Mouse (Mus musculus) heart, postnatal 25 days (tissue): ENCODE measurements around the gene Slc1a7. TPM values are rescaled to one million over a fixed set of nuclear protein-coding genes. Genes with fewer than 3 reads are reported as not detected.
A peak's percentile ranks its signal among the peaks of the same experiment; 100 is the strongest.

Experiments used
- DNase-seq: peaks from one replicate; pipeline ENCODE4 v3.0.0; 2022; ENCODE audit warnings: low spot score
- intact Hi-C: fragments of 180-260 bp; cut with DNase I; formaldehyde crosslinking; loops from one replicate; pipeline ENCODE4 v1.15.1; 2025
- total RNA-seq, 2 experiments: library from RNA; stranded (reverse); gene quantifications; 2 replicates each; pipeline ENCODE4 v1.2.3; 2021

Gene Slc1a7
- total RNA-seq: under 1 TPM; 0.29 to 0.39 TPM

DNA sequence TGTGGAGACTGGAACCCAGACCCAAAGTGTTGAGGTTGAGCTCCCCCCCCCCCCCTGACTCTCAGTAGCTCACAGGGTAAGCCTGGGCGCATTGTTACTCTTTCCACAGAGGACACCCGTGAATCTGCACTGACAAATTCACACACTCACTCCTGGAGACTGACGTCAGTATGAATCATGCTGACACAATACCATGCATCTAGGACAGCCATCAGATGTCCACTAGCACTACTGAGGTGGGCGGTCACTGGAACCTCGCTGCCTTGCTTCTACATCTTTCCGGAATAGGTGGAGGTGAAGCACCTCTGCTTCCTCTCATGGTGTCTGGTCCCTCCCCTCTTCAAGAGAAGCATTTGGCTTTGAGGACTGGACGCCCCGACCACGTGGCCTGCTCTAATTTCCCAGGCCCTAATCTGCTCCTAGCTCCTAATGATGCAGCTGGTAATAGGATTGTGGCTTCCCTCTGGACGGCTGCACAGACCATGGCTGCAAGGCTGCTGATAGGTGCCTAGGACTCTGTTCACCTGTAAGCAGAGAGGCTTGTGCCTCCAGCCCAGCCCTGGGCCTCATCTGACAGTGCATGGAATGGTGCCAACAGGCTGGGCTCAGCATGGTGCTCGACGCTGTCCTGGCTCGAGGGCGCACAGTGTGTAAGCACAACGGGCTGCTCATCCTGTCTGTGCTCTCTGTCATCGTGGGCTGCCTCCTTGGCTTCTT, at the start of gene Slc1a7:
Gene Slc1a7, plus strand, starts transcription at position 367 of the 717 bp plus-strand sequence.
- intact Hi-C loops: no loop called here
- no peak for DNase-seq

DNA sequence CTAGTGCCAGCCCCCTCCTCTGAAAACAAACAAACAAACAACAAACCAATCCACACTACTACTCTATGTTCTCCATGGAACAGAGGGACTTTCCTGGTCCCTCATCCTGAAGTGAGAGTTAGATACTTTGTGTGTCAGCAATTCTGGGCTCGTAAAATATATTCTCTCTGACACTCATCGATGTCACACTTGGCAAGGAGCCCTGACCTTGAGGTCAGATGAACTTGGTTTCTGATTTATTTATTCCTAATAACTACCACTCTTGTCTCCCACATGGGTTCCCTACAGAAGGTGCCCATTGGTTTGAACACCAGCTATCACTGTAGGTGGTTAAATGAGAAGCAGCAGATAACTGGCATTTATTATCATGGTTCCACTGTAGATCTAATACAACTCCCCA, 47.8 kb upstream of the Slc1a7 start:
- intact Hi-C loops: loop anchor here (10.0 kb wide), 2 partner anchors 374 to 404 kb away; partner anchors contain the start of gene Coa7
- no peak for DNase-seq

DNA sequence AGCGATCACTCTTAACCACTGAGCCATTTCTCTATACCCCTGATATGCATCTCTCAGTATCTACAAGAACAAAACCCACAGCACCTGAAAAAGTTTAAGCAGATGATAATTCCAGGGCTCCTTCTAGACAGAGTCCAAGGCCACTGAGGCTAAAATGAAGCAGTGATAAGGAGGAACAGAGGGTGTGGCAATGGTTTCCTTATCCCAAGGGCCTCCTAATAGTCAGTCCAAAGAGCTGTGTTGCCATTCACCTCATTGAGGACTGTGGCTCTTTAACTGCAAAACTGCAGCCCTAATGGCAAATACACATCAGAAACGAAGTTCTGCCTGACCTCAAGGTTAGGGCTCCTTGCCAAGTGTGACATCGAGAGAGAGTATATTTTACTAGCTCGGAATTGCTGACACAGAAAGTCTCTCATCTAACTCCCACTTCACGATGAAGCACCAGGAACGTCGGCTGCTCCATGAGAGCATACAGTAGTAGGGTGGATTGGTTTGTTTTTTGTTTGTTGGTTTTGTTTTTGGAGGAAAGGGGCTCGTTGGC, 46.9 kb upstream of the Slc1a7 start:
- DNase-seq: no peak

DNA sequence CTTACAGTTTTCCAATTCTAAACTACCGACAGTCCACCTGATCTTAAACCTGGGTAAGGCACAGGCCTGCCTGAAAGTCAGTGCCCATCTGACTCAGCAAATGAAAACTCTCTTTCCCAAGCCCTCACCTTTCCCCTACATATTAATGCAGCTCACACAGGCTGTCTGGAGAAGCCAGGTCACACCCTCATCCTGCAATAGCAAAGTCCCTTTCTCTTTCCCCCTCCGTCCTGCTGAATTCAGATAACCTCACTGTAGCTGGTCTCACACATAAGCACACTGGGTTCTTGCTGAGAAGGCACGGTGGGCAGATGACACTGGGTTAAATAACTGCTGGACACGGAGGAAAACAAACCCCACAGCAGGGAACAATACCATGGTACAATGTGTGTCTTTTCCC, 46.2 kb upstream of the Slc1a7 start:
- peak; percentile 9 for DNase-seq
- intact Hi-C loops: loop anchor here (2.0 to 10.0 kb wide), 3 partner anchors 31 to 403 kb away; partner anchors contain the start of gene Coa7

More for the DNA sequence above, 46.9 kb upstream of the Slc1a7 start:
- intact Hi-C loops: loop anchor here (10.0 kb wide), 2 partner anchors 374 to 404 kb away; partner anchors contain the start of gene Coa7

DNA sequence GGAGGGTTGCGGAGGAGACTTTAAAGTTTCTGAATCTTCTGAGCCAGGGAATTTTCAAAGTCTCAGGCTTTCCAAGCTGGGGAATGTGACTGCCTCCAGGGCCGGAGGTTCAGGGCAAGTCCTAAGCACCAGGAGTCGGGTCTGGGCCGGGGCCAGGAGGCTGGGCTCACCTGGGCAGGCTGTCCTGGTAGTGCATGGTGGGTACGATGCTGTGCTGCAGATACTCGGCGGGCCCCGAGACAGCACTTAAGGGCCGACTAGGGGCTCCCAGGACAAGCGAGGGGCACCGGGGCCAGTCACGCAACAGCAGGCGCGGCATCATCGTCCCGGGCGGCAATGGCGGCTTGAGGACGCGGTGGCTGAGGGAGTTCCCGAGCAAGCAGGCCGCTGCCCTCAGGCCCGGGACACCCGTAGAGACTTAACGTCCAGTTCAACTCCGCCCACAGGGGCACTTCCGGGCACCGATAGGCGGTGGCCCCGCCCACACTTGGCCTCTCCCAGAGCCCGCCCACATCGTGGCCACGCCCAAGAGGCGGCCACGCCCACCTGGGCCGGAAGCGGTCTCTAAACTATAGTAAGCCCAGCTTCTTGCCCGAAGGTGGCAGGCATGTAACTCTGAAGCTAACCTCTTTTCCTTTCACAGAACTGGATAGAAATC, 44.9 kb upstream of the Slc1a7 start, which contains the start of gene Cpt2:
Gene Cpt2, minus strand, starts transcription at position 466 of the 658 bp plus-strand sequence.
- intact Hi-C loops: loop anchor here (2.0 to 10.0 kb wide), 3 partner anchors 32 to 402 kb away; partner anchors contain the start of gene Coa7
- DNase-seq: peak; percentile 95

DNA sequence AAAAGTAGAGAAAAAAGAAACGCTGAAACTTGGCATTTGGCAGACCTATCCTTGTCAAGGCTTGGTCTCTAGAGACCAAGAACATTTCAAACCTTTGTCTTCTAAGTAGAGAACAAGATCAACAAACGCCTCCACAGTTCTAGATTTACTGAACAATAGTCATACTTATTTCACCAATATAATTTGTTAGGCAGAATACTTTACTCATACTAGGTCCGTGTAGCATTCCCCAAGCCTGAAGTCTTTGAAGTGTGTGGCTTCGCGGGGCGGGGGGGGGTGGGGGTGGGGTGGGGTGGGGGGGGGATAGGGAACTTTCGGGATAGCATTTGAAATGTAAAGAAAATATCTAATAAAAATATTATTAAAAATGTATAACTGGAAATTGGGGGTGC, 44.3 kb upstream of the Slc1a7 start:
- intact Hi-C loops: loop anchor here (2.0 to 10.0 kb wide), 3 partner anchors 33 to 401 kb away; partner anchors contain the start of gene Coa7
- no peak for DNase-seq

DNA sequence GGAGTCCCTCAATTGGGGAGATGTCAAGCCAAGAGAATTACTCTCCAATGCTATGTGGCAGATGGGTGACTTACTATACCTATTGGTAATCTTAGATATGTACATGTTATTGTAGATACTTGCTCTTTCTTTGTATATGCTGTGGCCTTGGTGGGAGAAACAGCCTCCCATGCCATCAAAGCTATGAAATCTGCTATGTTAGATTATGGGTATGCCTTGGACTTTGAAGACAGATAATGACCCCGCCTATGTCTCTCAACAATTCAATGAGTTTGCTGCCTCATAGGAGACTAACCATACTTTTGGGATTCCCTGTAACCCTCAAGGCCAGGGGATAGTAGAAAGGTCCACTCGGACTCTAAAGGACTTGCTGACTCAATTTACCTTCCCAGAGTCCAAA, 39.9 kb upstream of the Slc1a7 start:
- intact Hi-C loops: loop anchor here (10.0 kb wide), 2 partner anchors 367 to 397 kb away; partner anchors contain the start of gene Coa7

DNA sequence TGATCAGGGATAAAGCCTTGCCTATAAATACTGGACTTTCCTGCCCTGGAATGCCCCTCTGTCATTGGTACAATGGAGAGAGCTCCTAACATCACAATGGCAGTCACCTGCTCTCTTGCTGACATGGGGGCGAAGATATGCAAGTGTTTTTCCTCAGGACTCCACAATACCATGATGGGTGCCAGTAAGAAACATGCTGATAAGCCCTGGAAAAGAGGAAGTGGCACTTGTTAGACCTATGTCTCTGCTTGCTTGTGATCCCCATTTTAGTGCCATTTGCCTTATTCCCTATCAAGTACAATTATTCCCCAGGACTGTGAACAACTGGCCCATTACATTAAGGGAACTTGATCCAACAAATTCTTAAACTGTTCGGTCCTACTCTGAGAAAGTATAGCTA, 39.4 kb upstream of the Slc1a7 start:
- intact Hi-C loops: loop anchor here (10.0 kb wide), 2 partner anchors 366 to 396 kb away; partner anchors contain the start of gene Coa7
- no peak for DNase-seq

More for the DNA sequence above, 39.9 kb upstream of the Slc1a7 start:
- no peak for DNase-seq

DNA sequence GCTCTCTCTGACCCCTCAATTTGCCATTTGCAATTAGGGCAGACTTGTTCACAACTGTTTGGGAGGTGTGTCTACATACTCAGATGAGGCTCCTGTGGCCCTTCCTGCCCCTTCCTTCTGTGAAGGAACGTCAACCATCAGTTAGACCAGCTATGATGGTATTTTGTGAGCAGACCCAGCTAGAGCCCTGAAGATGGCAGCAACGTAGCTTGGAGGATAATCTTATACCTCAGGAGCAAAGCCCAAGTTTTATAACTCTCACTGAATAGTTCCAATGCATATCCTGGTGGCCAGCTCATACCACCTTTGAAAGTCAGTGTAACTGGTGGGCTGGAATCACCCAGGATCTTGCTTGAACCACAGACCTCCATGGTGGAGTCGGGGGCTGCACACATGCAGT, 36.7 kb upstream of the Slc1a7 start:
- intact Hi-C loops: no loop called here
- no peak for DNase-seq

DNA sequence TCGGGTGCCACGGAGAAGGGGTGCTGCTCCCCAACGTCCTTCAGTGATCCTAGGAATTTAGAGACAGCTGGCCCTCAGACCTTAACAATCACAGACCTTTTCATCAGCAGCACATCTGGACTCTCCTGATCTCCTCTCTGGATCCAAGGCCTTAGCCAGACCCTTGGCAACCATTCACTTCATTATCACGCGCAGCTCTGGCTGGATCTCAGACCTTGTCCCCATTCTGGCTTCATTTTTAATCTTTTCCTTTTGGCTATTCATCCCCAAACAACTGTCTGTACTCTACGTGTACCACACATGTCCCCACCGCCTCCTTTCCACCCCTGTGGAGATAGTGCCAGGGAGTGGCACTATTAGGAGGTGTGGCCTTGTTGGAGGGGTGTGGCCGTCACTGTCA, 34.9 kb upstream of the Slc1a7 start:
- peak; percentile 21 for DNase-seq
- intact Hi-C loops: no loop called here

DNA sequence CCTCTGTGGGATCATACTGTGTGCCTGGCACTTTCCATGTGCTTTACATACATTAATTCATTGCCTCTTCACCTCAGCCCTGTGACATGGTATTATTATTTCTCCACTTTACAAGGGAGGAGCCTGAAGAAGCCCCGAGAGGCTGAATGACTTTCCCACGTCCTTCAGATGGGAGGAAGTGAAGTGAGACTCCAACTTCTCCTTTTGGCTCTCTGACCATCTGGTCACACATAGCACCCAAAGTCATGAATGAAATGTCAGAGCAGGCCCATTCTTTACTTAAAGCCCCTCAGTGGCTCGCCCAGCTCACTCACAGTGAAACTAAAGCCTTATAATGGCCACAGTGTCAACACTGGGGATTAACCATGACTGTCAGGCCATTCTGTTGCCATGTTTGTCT, 32.9 kb upstream of the Slc1a7 start:
- no peak for DNase-seq
- intact Hi-C loops: no loop called here

DNA sequence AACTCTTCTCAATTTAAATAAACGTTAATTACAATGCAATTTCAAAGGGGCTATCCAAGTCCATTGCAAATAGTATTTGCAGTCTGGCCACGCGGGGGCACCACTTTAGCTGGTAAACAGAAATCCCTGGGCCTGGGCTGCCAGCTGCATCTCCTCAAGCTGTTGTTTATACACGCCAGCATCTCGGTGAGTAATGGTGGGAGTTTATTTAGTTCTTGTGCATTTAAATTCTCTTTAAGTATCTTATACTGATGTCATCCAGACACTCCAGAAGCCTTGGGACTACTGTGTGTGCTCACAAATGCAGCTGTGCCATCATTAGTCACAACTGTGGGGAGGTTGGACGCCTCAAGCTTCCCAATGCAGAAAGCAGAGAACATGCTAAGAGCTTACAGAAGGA, 30.8 kb upstream of the Slc1a7 start:
- intact Hi-C loops: no loop called here
- peak; percentile 55 for DNase-seq

DNA sequence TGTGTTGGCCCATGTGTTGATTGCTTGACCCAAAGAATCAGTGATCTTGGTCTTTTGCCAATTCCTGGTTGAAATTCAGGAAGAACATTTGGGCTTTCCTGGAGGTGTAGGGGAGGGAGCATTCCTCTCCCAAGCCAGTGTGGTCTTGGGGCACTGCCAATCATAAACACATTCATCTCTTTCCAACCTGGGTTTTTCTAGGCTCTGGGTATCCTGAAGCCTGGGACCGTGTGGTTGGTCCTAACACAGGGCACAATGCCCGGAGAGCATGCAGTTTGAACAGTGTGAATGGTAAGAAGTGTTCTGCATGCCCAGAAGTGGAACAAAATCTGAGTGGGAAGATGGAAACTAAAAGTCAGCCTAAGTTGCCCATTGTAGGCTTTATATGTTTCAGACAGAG, 30.0 kb upstream of the Slc1a7 start:
- DNase-seq: no peak
- intact Hi-C loops: no loop called here

DNA sequence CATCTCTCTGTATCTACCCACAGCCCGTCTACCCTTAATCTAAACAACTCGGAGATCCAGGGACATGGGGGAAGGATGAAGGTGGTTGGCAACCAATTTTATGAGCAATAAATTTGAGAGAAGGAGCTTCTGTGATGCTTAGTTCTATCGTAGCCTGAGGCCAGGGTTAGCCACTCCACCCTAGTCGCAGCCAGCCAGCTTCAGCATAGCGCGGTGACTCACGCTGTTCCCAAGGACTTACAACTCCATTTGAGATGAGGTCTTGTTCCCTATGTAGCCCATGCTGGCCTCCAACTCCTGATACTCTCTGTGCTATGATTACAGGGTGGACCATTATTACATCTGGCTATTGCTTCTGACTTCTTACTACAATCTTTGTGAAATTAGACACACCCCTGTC, 25.4 kb upstream of the Slc1a7 start:
- intact Hi-C loops: no loop called here
- no peak for DNase-seq

DNA sequence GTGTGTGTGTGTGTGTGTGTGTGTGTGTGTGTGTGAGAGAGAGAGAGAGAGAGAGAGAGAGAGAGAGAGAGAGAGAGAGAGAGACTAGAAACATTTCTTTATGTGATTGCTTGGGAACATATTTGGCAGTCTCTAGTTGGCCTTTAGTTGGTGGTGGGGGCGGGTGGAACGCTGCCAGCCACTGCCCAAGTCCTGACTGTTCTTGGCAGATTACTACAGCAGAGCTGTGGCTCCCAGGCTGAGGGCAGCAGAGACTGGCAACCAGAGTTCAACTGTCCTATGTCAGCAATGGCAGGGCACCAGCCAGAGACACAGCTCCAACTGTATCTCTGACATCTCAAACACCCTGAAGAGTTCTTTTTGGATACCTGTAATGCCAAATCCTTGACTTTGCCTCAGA, 24.0 kb upstream of the Slc1a7 start:
- no peak for DNase-seq
- intact Hi-C loops: no loop called here

DNA sequence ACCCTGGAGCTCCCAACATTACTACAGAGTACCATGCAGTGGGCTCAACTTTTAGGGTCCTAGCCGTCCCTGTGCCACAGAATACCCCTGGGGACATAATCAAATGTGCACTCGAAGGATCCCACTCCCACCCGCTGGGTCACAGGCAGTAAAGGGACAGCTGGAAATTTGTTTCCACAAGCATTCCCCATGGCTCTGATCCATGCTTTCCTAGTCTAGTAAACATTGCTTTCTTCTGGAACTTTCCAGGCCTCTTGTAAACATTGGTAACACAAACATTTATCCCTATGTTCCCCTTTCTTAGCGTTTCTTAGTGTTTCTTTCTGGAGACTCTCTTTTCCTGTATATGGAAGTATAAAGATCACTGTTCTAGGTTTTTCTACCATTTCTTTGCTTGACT, 18.2 kb upstream of the Slc1a7 start:
- intact Hi-C loops: loop anchor here (10.0 kb wide), 1 partner anchor 165 kb away; no protein-coding TSS in a partner anchor
- no peak for DNase-seq

DNA sequence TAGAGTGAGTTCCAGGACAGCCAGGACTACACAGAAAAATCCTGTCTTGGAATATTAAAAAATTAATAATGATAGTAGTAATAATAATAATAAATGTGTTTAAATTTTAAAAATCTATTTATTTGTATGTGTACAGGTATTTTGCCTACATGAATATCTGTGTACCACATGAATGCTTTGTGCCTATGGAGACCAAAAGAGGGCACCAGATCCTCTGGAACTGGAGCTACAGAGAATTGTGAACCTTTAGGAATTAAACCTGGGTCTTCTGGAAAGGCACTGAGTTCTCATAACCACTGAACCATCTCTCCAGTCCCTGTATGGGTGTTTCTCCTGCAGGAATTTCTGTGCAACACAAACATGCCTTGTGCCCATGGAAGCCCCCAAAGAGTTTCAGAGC, 15.3 kb upstream of the Slc1a7 start:
- no peak for DNase-seq
- intact Hi-C loops: loop anchor here (10.0 kb wide), 1 partner anchor 162 kb away; no protein-coding TSS in a partner anchor

DNA sequence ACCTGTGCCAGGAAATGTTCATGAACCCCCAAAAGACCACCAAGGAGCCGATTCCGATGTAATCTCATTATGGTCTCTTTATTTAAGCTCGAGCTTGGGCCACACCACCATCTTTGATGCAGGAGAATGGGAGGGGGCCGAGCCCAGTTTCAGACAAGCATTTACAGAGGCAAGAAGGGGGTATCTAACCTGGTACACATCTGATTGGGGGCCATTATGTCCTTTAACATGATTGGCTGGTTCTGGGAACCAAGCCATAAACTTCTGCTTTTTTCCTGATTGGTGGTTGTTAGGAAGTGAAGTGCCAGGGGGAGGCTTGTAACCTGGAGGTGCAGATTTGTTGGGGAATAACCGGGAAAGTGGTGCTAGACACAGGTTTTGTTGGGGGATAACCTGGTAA, 12.4 kb upstream of the Slc1a7 start:
- intact Hi-C loops: loop anchor here (10.0 kb wide), 1 partner anchor 159 kb away; no protein-coding TSS in a partner anchor

DNA sequence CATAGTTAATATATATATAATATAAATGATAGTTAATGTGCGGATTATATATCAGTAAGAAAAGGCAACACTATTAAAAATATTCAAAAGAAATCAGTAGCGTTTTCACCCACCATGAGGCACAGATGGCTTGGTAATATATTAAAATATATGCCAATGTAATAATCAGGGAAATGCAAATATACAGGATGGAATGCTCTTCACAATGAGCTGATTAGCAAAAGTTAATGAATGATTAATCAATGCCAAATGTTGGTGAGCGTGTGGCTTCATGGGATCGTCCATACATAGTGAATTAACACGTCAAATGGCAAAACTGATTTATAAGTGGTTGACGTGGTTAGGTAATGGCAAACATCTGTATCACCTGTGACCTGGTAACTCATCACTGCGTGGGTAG, 9.6 kb upstream of the Slc1a7 start:
- intact Hi-C loops: loop anchor here (10.0 kb wide), 1 partner anchor 156 kb away; no protein-coding TSS in a partner anchor
- DNase-seq: no peak

More for the DNA sequence above, 12.4 kb upstream of the Slc1a7 start:
- no peak for DNase-seq

DNA sequence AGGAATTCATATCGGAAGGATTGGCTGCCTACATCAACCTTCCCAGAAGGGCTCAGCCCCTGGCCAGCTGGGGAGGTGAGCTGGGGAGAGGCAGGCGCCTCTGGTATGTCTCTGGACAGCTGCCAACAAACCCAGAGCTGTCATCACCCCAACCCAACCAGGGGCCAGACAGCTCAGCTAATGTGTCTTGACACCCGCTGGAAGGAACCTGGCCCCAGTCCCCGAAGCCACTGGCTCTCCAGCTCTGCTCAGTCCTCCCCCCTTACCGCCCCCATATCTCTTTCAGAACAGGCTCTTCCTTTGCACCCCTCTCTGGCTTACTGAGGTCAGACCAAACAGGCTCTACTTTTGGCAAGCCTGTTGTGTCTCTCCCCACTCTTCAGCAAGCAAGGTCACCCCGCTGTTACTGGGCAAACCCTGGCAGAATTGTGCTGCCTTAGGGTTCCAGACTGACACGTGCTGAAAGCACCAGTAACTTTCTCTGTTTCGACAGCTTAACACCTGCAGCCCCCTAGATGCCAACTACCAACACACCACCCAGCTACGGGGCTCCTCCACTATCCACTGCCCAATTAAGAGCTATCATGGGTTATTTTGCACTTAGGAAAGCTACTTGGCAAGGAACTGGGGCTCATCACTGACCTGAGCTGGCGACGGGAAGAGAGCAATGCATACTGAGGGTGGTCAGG, 5.9 kb upstream of the Slc1a7 start:
- intact Hi-C loops: loop anchor here (2.0 kb wide), 1 partner anchor 55 kb away; no protein-coding TSS in a partner anchor
- peak; percentile 79 for DNase-seq
